Mouse (Mus musculus) layer of hippocampus, postnatal 14 days (tissue): ENCODE measurements at regions not wholly inside any gene's neighbourhood (a gene's known extent, or its start where the extent isn't known, plus 50 kb on each side); places are given as distances from the start of the nearest gene placed in this dataset.

Source experiments
- DNase-seq, 2 experiments: peaks; one replicate each; pipeline ENCODE4 v3.0.0; 2021 to 2022; ENCODE audit warnings: low spot score in 2 of 2, mixed read lengths in 1 of 2

- DNase-seq = no peak
These were observed 175.4 kb upstream of the Dapk1 start for GRCm38 (mm10) chr13:60426192-60426840.

GRCm38 (mm10) chr13:60427077-60427476, 174.7 kb upstream of the Dapk1 start:
- no peak for DNase-seq

GRCm38 (mm10) chr13:60427755-60428385, 173.9 kb upstream of the Dapk1 start:
- no peak for DNase-seq

- no peak for DNase-seq
These were observed 172.6 kb upstream of the Dapk1 start for GRCm38 (mm10) chr13:60429148-60429547.

GRCm38 (mm10) chr13:60431412-60431811, 170.3 kb upstream of the Dapk1 start:
- no peak for DNase-seq

- DNase-seq = no peak
These were observed 167.2 kb upstream of the Dapk1 start for GRCm38 (mm10) chr13:60434221-60435210.

GRCm38 (mm10) chr13:60435333-60435732, 166.4 kb upstream of the Dapk1 start:
- DNase-seq = no peak

GRCm38 (mm10) chr13:60438177-60438576, 163.6 kb upstream of the Dapk1 start:
- no peak for DNase-seq

- DNase-seq = no peak
These were observed 161.2 kb upstream of the Dapk1 start for GRCm38 (mm10) chr13:60440586-60440985.

GRCm38 (mm10) chr13:60445164-60445563, 156.6 kb upstream of the Dapk1 start:
- no peak for DNase-seq

GRCm38 (mm10) chr13:60446926-60447325, 154.8 kb upstream of the Dapk1 start:
- peak in 1 of 2 experiments; percentile 36 for DNase-seq

- DNase-seq = no peak
These were observed 150.8 kb upstream of the Dapk1 start for GRCm38 (mm10) chr13:60450721-60451506.

GRCm38 (mm10) chr13:60453821-60454483, 147.8 kb upstream of the Dapk1 start:
- DNase-seq = no peak

GRCm38 (mm10) chr13:60455033-60455619, 146.6 kb upstream of the Dapk1 start:
- DNase-seq = no peak

GRCm38 (mm10) chr13:60455863-60456551, 145.7 kb upstream of the Dapk1 start:
- no peak for DNase-seq

- no peak for DNase-seq
These were observed 144.5 kb upstream of the Dapk1 start for GRCm38 (mm10) chr13:60457277-60457676.

- no peak for DNase-seq
These were observed 142.7 kb upstream of the Dapk1 start for GRCm38 (mm10) chr13:60459002-60459401.

GRCm38 (mm10) chr13:60466553-60467313, 135.0 kb upstream of the Dapk1 start:
- no peak for DNase-seq
